Mouse (Mus musculus) E14TG2a.4 (cell line): ENCODE data around the gene Akr7a5.

ENCODE experiments used
- CTCF ChIP-seq: conservative IDR thresholded peaks from 2 replicates; pipeline ENCODE4 v1.5.1; 2014; ENCODE audit warnings: low read length
- POU5F1 ChIP-seq: IDR thresholded peaks from 2 replicates; pipeline ENCODE4 v1.6.1; 2014; ENCODE audit warnings: low read length, borderline replicate concordance

DNA sequence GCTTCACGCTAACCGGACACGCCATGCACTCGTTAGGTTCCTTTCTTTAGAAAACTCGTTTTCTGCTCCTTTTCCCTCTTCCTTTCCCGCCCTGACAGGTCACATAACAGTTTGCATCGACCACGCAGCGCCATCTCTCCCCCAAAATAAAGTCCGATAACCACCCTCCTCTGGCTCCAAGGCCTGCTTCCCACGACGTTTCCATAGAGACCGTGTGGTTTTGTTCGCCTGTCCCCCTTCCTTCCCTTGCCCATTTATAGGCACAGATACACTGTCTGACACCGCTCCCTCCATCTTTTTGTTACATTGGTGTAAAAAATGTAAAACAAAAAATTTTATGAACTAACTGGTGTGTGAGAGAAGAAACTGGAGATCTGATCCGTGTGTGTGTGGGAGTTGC is 19.4 kb upstream of the Akr7a5 start:
- TF ChIP-seq CTCF (no peak), POU5F1 (no peak)
